Mouse (Mus musculus) forebrain, postnatal 0 days (tissue): ENCODE measurements at regions not wholly inside any gene's neighbourhood (a gene's known extent, or its start where the extent isn't known, plus 50 kb on each side); places are given as distances from the start of the nearest gene placed in this dataset.

Experiments used
- ATAC-seq: fragments of 200-750 bp; cut with Nextera tagmentation; 2 replicates; pipeline ENCODE4 v1.8.0; 2017; ENCODE audit warnings: mild to moderate bottlenecking, moderate library complexity
- DNase-seq: peaks from one replicate; pipeline ENCODE4 v3.0.0-alpha.2; 2015
- H3K27ac ChIP-seq: fragments of 300-500 bp; sonication (generic); 2 replicates; pipeline ENCODE4 v1.5.1; 2014; ENCODE audit warnings: low read depth, mild to moderate bottlenecking, antibody characterized with exemption, low read length, moderate library complexity, mixed read lengths
- H3K27me3 ChIP-seq: fragments of 300-500 bp; sonication (generic); 2 replicates; pipeline ENCODE4 v1.6.1; 2014; ENCODE audit warnings: mild to moderate bottlenecking, low read length, mixed read lengths; ENCODE audit not compliant: insufficient read depth
- H3K36me3 ChIP-seq: fragments of 300-500 bp; sonication (generic); 2 replicates; pipeline ENCODE4 v1.6.1; 2014; ENCODE audit warnings: mild to moderate bottlenecking, moderate library complexity; ENCODE audit not compliant: insufficient read depth
- H3K4me1 ChIP-seq: fragments of 300-500 bp; sonication (generic); 2 replicates; pipeline ENCODE4 v1.6.1; 2014; ENCODE audit warnings: antibody characterized with exemption; ENCODE audit not compliant: insufficient read depth
- H3K4me2 ChIP-seq: fragments of 300-500 bp; sonication (generic); 2 replicates; pipeline ENCODE4 v1.6.1; 2014; ENCODE audit warnings: low read depth, mild to moderate bottlenecking, moderate library complexity
- H3K4me3 ChIP-seq: fragments of 300-500 bp; sonication (generic); 2 replicates; pipeline ENCODE4 v1.5.1; 2014; ENCODE audit warnings: low read depth, low read length, mixed read lengths
- H3K9ac ChIP-seq: fragments of 300-500 bp; sonication (generic); 2 replicates; pipeline ENCODE4 v1.6.1; 2014; ENCODE audit warnings: mild to moderate bottlenecking
- H3K9me3 ChIP-seq: fragments of 300-500 bp; sonication (generic); 2 replicates; pipeline ENCODE4 v1.6.1; 2016; ENCODE audit warnings: low read length
- CTCF ChIP-seq: sonication (generic); IDR thresholded peaks from 2 replicates; pipeline ENCODE4 v1.5.1; 2016; ENCODE audit warnings: antibody characterized with exemption, control low read depth, low read depth
- WGBS: fragments of 180-500 bp; shearing (Covaris S2); extraction: QIAGEN DNeasy Blood & Tissue Kit; methylation state at CpG from one replicate; pipeline ENCODE4 v1.1.7; 2014; 5-methylcytosine and 5-hydroxymethylcytosine counted together

- Histone ChIP-seq H3K4me3 (no peak overlapping the region), H3K9me3 (no peaks in the 10 kb centered on the region), H3K27me3 (no peaks in the 10 kb centered on the region), H3K4me2 (no peak overlapping the region), H3K9ac (no peak overlapping the region), H3K36me3 (no peaks in the 10 kb centered on the region), H3K27ac (no peak overlapping the region), H3K4me1 (no peaks in the 10 kb centered on the region)
- WGBS: 73% methylated on average over 3 of the region's 3 CpGs
- DNase-seq: peak; percentile 7
- ATAC-seq: no peak
- TF ChIP-seq CTCF: no peak
Observed at GRCm38 (mm10) chr10:54993641-54994040, 917.2 kb upstream of the Man1a start.

- ATAC-seq (no peak), DNase-seq (no peak)
- 94% methylated on average over 11 of the region's 11 CpGs for WGBS
- Histone ChIP-seq H3K36me3 (no peaks in the 10 kb centered on the region), H3K9ac (no peak overlapping the region), H3K9me3 (no peaks in the 10 kb centered on the region), H3K4me3 (no peak overlapping the region), H3K27ac (no peak overlapping the region), H3K27me3 (no peaks in the 10 kb centered on the region), H3K4me1 (no peaks in the 10 kb centered on the region), H3K4me2 (no peak overlapping the region)
- TF ChIP-seq CTCF: no peak
Observed at GRCm38 (mm10) chr10:54955900-54956299, 879.5 kb upstream of the Man1a start.

GRCm38 (mm10) chr10:54941195-54942062 lies 865.0 kb upstream of the Man1a start:
- H3K9me3 ChIP-seq: no peaks in the 10 kb centered on the region
- WGBS: 81% methylated on average over 3 of the region's 3 CpGs
- DNase-seq (no peak), ATAC-seq (no peak)
- H3K27me3 ChIP-seq: no peaks in the 10 kb centered on the region
- no peak for TF ChIP-seq CTCF
- H3K4me1 ChIP-seq: no peaks in the 10 kb centered on the region
- H3K4me3 ChIP-seq: no peak overlapping the region
- H3K9ac ChIP-seq: no peak overlapping the region
- no peaks in the 10 kb centered on the region for H3K36me3 ChIP-seq
- no peak overlapping the region for H3K4me2 ChIP-seq
- no peak overlapping the region for H3K27ac ChIP-seq

- no peak overlapping the region for H3K9ac ChIP-seq
- H3K27me3 ChIP-seq: no peaks in the 10 kb centered on the region
- no peaks in the 10 kb centered on the region for H3K4me1 ChIP-seq
- WGBS: 18% methylated on average over 2 of the region's 2 CpGs
- H3K9me3 ChIP-seq: no peaks in the 10 kb centered on the region
- DNase-seq (no peak), ATAC-seq (no peak)
- H3K4me2 ChIP-seq: no peak overlapping the region
- H3K4me3 ChIP-seq: no peak overlapping the region
- H3K27ac ChIP-seq: no peak overlapping the region
- H3K36me3 ChIP-seq: no peaks in the 10 kb centered on the region
- TF ChIP-seq CTCF: no peak
Observed at GRCm38 (mm10) chr10:54939514-54939913, 863.1 kb upstream of the Man1a start.
